Mouse (Mus musculus) inflammation-experienced regulatory T-cells (primary cell): ENCODE measurements around the gene Vmn2r121. TPM values are rescaled to one million over a fixed set of nuclear protein-coding genes. Genes with fewer than 3 reads are reported as not detected.

Source experiments
- polyA plus RNA-seq, 2 experiments: library from polyadenylated mRNA; unstranded; fragments of 100-300 nt; shearing (Covaris generic); gene quantifications; one replicate each; pipeline ENCODE4 v1.2.1; 2017

The Vmn2r121 gene
- under 1 TPM; 0.08 to 0.38 TPM for polyA plus RNA-seq

DNA sequence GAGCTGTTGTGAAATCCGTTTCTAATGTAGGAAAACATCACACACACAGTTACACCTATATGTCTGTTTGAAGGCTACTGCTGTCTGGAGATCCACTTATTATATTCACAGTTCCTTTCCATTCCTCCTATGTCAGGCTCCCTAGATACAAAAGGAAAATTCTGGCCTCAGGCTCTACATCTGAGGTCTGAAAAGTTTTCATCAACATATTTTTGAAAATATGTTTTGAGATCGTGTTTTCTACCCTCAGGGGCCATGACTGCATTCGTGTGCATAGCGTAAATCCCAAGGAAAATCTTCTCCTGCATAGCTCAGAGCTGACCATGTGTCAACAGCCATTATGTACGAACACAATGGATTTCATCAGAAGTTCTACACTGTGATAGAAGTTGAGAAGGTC, at the start of gene Vmn2r121:
Gene Vmn2r121 (minus strand): TSS at position 101 of the 400 bp plus-strand sequence.

